Mouse (Mus musculus): ENCODE results near the gene Ptprn2. TPM values are rescaled to one million over a fixed set of nuclear protein-coding genes. Genes with fewer than 3 reads are reported as not detected.

The Ptprn2 gene
- polyA plus RNA-seq, 1 experiment from 2014 or later = 3.5 TPM

DNA sequence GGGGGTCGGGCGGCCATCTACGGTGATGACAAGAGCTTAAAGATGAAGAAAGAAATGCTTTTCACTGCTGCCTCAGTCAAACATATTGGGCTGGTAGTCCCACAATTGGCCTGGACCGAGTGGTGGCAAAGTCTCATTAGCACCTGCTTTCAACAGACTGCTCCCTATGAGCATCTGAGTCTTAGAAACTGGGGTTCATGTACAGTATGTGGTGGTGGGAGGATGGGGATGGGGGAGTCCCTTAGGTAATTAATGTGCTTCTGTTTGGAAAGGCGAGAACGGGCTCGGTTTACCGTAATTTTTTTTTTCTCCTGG is 667.6 kb downstream of the Ptprn2 start:
- 0 out of 2 replicates have a peak, but pooled peaks cover 11% of the 10 kb centered on the region for H3K4me1 ChIP-seq (ENCODE audit: control insufficient read depth, insufficient read depth, low read length)
- H3K9ac ChIP-seq (ENCODE audit: low read length) = no peak overlapping the region
- under 1% methylated on average over 8 of the region's 8 CpGs for whole genome bisulfite sequencing
- H3K27ac ChIP-seq (ENCODE audit: low read length) = no peak overlapping the region
- peaks cover 78% of the 10 kb centered on the region for H3K27me3 ChIP-seq (ENCODE audit: control insufficient read depth, insufficient read depth, low read length)
- peak overlapping the region; percentile 76 for H3K4me2 ChIP-seq (ENCODE audit: low read depth, low read length)
- H3K4me3 ChIP-seq (replicated peaks; ENCODE audit: low read length) = peak overlapping the region; percentile 54
- H3K36me3 ChIP-seq (ENCODE audit: control insufficient read depth, insufficient read depth, low read length) = no peaks in the 10 kb centered on the region
- ATAC-seq (ENCODE audit: insufficient read depth, low FRiP score) = no peak
- no peaks in the 10 kb centered on the region for H3K9me3 ChIP-seq (replicated peaks; ENCODE audit: control insufficient read depth, low read length)

DNA sequence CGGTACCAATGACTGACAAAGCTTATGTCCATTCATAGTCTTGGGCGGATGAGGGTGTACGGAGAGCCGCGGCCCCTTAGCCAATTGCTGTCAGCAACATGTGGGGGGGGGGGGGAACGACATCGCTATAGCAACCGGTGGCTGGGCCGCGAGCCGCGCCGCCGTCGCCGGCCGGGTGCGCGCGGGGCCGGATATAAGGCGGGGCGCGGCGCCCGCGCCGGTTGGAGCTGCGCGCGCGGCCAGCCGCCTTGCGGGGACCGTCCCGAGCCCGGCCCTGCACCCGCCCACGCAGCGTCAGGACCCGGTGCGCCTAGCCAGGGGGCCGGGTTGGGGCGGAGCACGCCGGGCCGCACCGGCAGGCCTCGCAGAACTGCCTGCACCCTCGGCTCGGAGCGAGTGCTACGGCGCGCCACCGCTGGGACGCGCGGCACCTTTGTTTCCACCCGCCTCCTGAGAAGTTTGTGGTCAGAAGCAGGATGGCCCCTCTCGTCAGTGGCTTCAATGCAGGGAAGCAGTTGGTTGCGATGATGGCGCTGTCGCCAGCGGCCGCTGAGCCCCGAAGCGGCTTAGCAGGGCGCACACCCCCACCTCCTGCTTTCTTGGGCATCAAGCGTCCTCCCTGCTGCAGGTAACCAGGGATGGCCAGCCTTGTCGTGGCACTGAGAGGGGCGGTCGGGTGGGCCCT is 668.3 kb downstream of the Ptprn2 start:
- no peaks in the 10 kb centered on the region for H3K36me3 ChIP-seq (ENCODE audit: control insufficient read depth, insufficient read depth, low read length)
- H3K27me3 ChIP-seq (ENCODE audit: control insufficient read depth, insufficient read depth, low read length) = peaks cover 82% of the 10 kb centered on the region
- H3K4me1 ChIP-seq (ENCODE audit: control insufficient read depth, insufficient read depth, low read length) = 0 out of 2 replicates have a peak, but pooled peaks cover 11% of the 10 kb centered on the region
- WGBS = 1% methylated on average over 50 of the region's 73 CpGs
- peak overlapping the region; percentile 54 for H3K4me3 ChIP-seq (replicated peaks; ENCODE audit: low read length)
- peak overlapping the region; percentile 54; the same call in 1 of the 2 replicates for H3K9ac ChIP-seq (ENCODE audit: low read length)
- H3K27ac ChIP-seq (ENCODE audit: low read length) = no peak overlapping the region
- H3K9me3 ChIP-seq (replicated peaks; ENCODE audit: control insufficient read depth, low read length) = no peaks in the 10 kb centered on the region
- peak overlapping the region; percentile 76 for H3K4me2 ChIP-seq (ENCODE audit: low read depth, low read length)
- peak; percentile 73 for ATAC-seq (ENCODE audit: insufficient read depth, low FRiP score)

DNA sequence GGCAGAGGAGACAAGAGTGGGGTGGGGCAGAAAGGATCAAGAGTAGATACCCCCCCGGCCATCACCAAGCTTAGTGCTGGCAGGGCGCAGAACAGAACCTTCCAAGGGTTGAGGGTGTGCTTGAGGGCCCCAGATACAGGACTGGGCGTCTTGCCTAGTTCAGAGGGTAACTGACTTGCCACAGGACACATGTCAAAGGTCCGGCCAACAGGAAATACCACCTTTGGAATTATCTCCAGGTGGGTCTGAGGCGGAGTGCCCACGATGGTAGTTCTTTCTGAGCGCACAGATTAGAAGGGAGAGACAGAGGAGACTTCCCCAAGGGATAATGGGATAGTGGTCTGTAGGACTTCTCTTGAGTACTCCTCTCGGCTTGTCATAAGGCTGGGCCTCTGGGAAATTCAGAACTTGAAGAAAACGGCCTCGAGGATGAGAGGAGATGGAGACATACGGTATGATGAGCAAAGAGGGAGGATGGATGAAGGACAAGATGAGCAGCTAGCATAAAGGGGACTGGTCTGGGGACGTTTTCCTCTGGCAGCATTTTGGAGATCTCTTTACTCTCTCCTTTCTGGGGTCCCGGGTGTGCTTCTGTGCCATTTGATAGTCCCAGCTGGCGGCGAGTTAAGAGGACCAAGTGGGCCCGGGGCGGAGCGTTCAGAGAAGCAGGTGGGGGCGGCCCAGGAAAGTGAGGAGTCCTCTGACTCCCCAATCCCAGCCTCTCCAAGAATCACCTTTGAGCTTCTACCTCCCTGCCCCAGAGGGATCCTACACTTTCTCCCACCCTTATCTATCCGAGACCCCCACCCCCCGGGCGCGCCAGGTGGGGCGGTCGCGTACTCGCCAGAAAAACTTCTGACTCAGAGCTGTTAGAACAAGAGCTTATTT is 669.1 kb downstream of the Ptprn2 start:
- H3K27me3 ChIP-seq (ENCODE audit: control insufficient read depth, insufficient read depth, low read length) = peaks cover 86% of the 10 kb centered on the region
- 2% methylated on average over 27 of the region's 27 CpGs for WGBS
- H3K4me1 ChIP-seq (ENCODE audit: control insufficient read depth, insufficient read depth, low read length) = peaks cover 13% of the 10 kb centered on the region; the same call in 1 of the 2 replicates
- H3K9me3 ChIP-seq (replicated peaks; ENCODE audit: control insufficient read depth, low read length) = no peaks in the 10 kb centered on the region
- H3K9ac ChIP-seq (ENCODE audit: low read length) = no peak overlapping the region
- H3K36me3 ChIP-seq (ENCODE audit: control insufficient read depth, insufficient read depth, low read length) = no peaks in the 10 kb centered on the region
- H3K27ac ChIP-seq (ENCODE audit: low read length) = no peak overlapping the region
- peak overlapping the region; percentile 54 for H3K4me3 ChIP-seq (replicated peaks; ENCODE audit: low read length)
- H3K4me2 ChIP-seq (ENCODE audit: low read depth, low read length) = peak overlapping the region; percentile 76
- no peak for ATAC-seq (ENCODE audit: insufficient read depth, low FRiP score)

DNA sequence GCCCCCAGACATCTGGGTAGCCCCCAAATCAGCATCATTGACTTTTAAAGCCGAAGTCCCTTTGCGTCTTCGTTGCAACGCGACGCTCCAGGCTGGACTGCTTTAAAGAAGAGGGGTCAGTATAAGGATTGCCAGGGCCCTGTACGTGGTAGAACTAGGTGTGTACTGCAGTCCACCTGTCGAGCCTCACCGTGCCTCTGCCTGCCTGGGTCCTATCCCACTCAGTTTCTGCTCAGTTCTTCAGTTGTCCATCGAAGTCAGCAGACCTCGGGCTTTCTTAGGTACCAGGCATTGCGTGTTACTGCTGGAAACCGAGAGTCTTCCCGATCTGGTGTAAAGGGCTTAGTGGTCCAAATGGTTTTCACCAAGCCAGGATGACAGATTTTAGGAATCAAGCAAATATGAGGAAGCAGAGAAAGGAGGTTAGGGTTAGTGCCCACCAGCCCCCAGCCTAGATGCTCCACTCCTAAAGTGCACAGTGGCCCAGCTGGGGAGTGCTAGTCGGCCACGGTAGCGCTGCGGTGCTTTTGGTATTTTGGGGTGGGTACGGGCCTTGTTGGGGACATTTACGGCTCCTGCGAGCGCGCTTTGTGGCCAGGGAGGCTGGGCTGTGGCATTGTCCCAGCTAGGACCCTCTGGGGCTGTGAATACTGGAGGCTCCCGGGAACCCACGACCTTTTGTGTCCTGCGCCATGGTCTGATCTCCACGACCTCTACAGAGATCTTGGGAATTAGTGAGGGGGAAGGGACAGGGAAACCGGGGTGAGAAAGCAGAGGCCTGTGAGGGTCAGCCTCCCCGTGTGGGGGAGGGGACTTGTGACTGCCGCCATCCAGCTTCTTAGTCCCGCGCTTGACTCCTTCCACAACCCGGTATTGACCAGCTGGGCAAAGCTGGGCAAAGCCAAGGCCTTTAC is 670.0 kb downstream of the Ptprn2 start:
- ATAC-seq (ENCODE audit: insufficient read depth, low FRiP score) = no peak
- 7% methylated on average over 33 of the region's 33 CpGs for WGBS
- no peak overlapping the region for H3K4me2 ChIP-seq (ENCODE audit: low read depth, low read length)
- H3K27me3 ChIP-seq (ENCODE audit: control insufficient read depth, insufficient read depth, low read length) = peaks cover 93% of the 10 kb centered on the region
- no peaks in the 10 kb centered on the region for H3K36me3 ChIP-seq (ENCODE audit: control insufficient read depth, insufficient read depth, low read length)
- H3K27ac ChIP-seq (ENCODE audit: low read length) = no peak overlapping the region
- H3K4me1 ChIP-seq (ENCODE audit: control insufficient read depth, insufficient read depth, low read length) = peaks cover 22% of the 10 kb centered on the region
- H3K9ac ChIP-seq (ENCODE audit: low read length) = no peak overlapping the region
- no peak overlapping the region for H3K4me3 ChIP-seq (replicated peaks; ENCODE audit: low read length)
- no peaks in the 10 kb centered on the region for H3K9me3 ChIP-seq (replicated peaks; ENCODE audit: control insufficient read depth, low read length)

DNA sequence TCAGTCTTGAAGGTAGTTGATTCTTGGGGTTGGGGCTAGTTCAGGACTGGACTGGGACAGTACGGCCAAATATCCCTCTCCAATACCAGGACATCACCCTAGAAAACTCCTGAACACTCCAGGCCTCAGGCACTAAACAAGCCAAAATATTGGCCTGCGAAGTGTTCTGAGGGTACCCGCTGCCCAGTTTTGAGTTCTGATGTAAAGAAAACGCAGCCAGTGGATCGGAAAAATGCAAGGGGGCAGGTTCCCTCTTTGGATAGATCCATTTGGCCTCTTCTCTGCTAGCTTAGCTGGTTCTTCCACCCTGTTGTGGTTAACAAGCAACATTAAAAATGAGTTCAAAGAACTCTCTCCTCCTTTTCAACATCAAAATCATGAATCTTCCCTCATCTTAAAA is 670.7 kb downstream of the Ptprn2 start:
- Histone ChIP-seq H3K9ac (ENCODE audit: low read length) (no peak overlapping the region), H3K36me3 (ENCODE audit: control insufficient read depth, insufficient read depth, low read length) (no peaks in the 10 kb centered on the region), H3K27ac (ENCODE audit: low read length) (no peak overlapping the region), H3K4me2 (ENCODE audit: low read depth, low read length) (no peak overlapping the region), H3K27me3 (ENCODE audit: control insufficient read depth, insufficient read depth, low read length) (peaks cover 93% of the 10 kb centered on the region), H3K4me3 (replicated peaks; ENCODE audit: low read length) (no peak overlapping the region), H3K4me1 (ENCODE audit: control insufficient read depth, insufficient read depth, low read length) (peaks cover 22% of the 10 kb centered on the region), H3K9me3 (replicated peaks; ENCODE audit: control insufficient read depth, low read length) (no peaks in the 10 kb centered on the region)
- ATAC-seq (ENCODE audit: insufficient read depth, low FRiP score) = no peak
- WGBS = 32% methylated on average over 5 of the region's 5 CpGs

DNA sequence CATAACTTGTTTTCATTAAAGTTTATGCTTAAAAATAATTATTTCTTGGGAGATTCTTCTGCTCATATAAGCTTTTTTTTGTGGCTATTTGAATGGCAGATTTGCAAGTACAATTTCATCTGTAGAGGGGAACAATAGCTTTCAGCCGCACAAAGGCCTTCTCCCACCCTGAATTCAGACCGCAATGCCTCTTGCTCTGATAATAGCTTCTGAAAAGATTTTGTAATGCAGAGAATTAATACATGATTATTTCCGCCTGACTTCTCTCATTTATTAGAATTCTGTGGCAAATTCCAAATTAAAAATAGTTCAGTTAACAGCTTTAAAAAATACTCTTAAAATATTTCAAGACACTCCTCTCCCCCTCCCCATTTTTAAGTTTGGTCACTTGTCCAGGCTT is 671.3 kb downstream of the Ptprn2 start:
- no peaks in the 10 kb centered on the region for H3K36me3 ChIP-seq (ENCODE audit: control insufficient read depth, insufficient read depth, low read length)
- H3K9ac ChIP-seq (ENCODE audit: low read length) = no peak overlapping the region
- WGBS = 70% methylated on average over 3 of the region's 3 CpGs
- no peaks in the 10 kb centered on the region for H3K9me3 ChIP-seq (replicated peaks; ENCODE audit: control insufficient read depth, low read length)
- no peak overlapping the region for H3K4me3 ChIP-seq (replicated peaks; ENCODE audit: low read length)
- peaks cover 22% of the 10 kb centered on the region for H3K4me1 ChIP-seq (ENCODE audit: control insufficient read depth, insufficient read depth, low read length)
- no peak for ATAC-seq (ENCODE audit: insufficient read depth, low FRiP score)
- H3K27ac ChIP-seq (ENCODE audit: low read length) = no peak overlapping the region
- H3K4me2 ChIP-seq (ENCODE audit: low read depth, low read length) = no peak overlapping the region
- H3K27me3 ChIP-seq (ENCODE audit: control insufficient read depth, insufficient read depth, low read length) = peaks cover 93% of the 10 kb centered on the region

DNA sequence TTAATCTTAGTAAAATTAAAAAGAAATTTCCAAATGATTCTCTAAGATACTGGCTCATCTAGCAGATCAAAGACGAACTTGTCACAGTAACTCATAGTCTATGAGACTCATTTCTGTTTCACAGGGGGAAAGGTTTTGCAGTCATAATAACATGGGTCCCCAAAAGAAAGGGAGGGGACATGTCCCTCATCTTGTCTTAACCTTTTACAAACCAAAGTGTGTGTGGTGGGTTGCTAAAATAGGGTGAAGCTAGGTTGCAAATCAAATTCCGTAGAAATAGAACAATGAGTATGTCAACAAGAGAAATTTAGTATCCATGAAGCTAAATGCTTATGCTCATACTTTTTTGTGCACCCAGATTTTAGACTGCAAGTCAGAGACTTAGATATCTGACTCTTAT is 671.7 kb downstream of the Ptprn2 start:
- Histone ChIP-seq H3K4me3 (replicated peaks; ENCODE audit: low read length) (no peak overlapping the region), H3K36me3 (ENCODE audit: control insufficient read depth, insufficient read depth, low read length) (no peaks in the 10 kb centered on the region), H3K9me3 (replicated peaks; ENCODE audit: control insufficient read depth, low read length) (no peaks in the 10 kb centered on the region), H3K27ac (ENCODE audit: low read length) (no peak overlapping the region), H3K9ac (ENCODE audit: low read length) (no peak overlapping the region), H3K4me2 (ENCODE audit: low read depth, low read length) (no peak overlapping the region), H3K4me1 (ENCODE audit: control insufficient read depth, insufficient read depth, low read length) (peaks cover 22% of the 10 kb centered on the region), H3K27me3 (ENCODE audit: control insufficient read depth, insufficient read depth, low read length) (peaks cover 92% of the 10 kb centered on the region)
- no peak for ATAC-seq (ENCODE audit: insufficient read depth, low FRiP score)
- 58% methylated on average over 2 of the region's 2 CpGs for WGBS

DNA sequence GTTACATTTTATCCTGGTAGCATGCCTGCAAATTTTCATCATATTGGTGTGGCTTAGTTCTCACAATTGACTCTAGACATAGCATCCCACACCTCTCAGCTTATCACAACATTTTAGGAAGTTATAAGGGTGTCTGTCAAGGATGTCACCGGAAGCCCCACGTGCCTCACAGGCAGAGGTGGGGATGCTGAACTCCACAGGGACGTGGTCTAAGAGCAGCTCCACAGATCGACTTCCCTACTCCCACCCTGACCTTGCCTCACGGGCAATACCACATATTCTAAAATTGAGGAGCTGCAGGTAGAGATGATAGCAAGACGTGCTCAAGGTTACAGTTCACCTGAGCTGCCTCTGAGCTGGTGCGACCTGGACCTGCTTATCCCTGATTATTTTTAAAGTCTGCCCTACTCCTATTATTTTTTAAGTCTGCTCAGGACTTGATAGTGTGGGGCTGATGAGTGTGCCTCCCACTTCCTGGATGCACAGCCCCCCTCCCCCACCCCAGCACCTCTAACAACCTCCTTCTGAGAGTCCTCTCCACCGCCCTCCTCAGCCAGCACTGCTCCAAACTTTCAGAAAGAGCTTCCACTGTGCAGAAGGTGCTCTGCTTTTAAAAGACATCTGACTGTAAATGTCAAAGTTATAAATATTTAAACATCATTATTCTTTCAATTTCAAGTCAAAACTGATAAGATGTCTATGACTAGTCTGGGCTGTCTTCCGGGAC is 672.3 kb downstream of the Ptprn2 start:
- Histone ChIP-seq H3K9me3 (replicated peaks; ENCODE audit: control insufficient read depth, low read length) (no peaks in the 10 kb centered on the region), H3K27me3 (ENCODE audit: control insufficient read depth, insufficient read depth, low read length) (peaks cover 87% of the 10 kb centered on the region), H3K4me1 (ENCODE audit: control insufficient read depth, insufficient read depth, low read length) (peaks cover 21% of the 10 kb centered on the region), H3K4me2 (ENCODE audit: low read depth, low read length) (no peak overlapping the region), H3K4me3 (replicated peaks; ENCODE audit: low read length) (no peak overlapping the region), H3K36me3 (ENCODE audit: control insufficient read depth, insufficient read depth, low read length) (no peaks in the 10 kb centered on the region), H3K9ac (ENCODE audit: low read length) (no peak overlapping the region), H3K27ac (ENCODE audit: low read length) (no peak overlapping the region)
- no peak for ATAC-seq (ENCODE audit: insufficient read depth, low FRiP score)
- WGBS = 24% methylated on average over 9 of the region's 9 CpGs
